Mouse (Mus musculus): ENCODE results near the gene Ndufa13. TPM values are rescaled to one million over a fixed set of nuclear protein-coding genes. Genes with fewer than 3 reads are reported as not detected.

Gene Ndufa13
- polyA plus RNA-seq, 1 experiment from 2014 or later = 177 TPM

Other genes starting within 250 kb of the Ndufa13 start
- gene Zfp964, start 248.1 kb downstream of the Ndufa13 start, polyA plus RNA-seq (2016; fragmentation: Nextera tagmentation; extraction: Ambion mirVana) = 2.3 and 2.8 TPM in 2 replicates
- gene Zfp869, start 191.8 kb downstream of the Ndufa13 start, polyA plus RNA-seq (2016; fragmentation: Nextera tagmentation; extraction: Ambion mirVana) = 28.0 and 34.2 TPM in 2 replicates
- 6.2 and 6.3 TPM in 2 replicates for gene Zfp963, start 152.6 kb downstream of the Ndufa13 start, polyA plus RNA-seq (2016; fragmentation: Nextera tagmentation; extraction: Ambion mirVana)
- 0.58 and 1.1 TPM in 2 replicates for gene Gm20422, start 127.7 kb downstream of the Ndufa13 start, polyA plus RNA-seq (2016; fragmentation: Nextera tagmentation; extraction: Ambion mirVana)
- 61.1 and 61.6 TPM in 2 replicates for gene Atp13a1, start 111.4 kb downstream of the Ndufa13 start, polyA plus RNA-seq (2016; fragmentation: Nextera tagmentation; extraction: Ambion mirVana)
- gene Zfp866, start 111.4 kb downstream of the Ndufa13 start, polyA plus RNA-seq (2016; fragmentation: Nextera tagmentation; extraction: Ambion mirVana) = 31.5 and 33.1 TPM in 2 replicates
- 10.4 and 16.5 TPM in 2 replicates for gene Gmip, start 93.9 kb downstream of the Ndufa13 start, polyA plus RNA-seq (2016; fragmentation: Nextera tagmentation; extraction: Ambion mirVana)
- 0.63 and 0.73 TPM in 2 replicates for gene Lpar2, start 80.1 kb downstream of the Ndufa13 start, polyA plus RNA-seq (2016; fragmentation: Nextera tagmentation; extraction: Ambion mirVana)
- gene Pbx4, start 70.1 kb downstream of the Ndufa13 start, polyA plus RNA-seq (2016; fragmentation: Nextera tagmentation; extraction: Ambion mirVana) = 39.8 and 49.9 TPM in 2 replicates
- 0.44 and 0.47 TPM in 2 replicates for gene Cilp2, start 14.9 kb downstream of the Ndufa13 start, polyA plus RNA-seq (2016; fragmentation: Nextera tagmentation; extraction: Ambion mirVana)
- gene Tssk6, start 374 bp downstream of the Ndufa13 start, polyA plus RNA-seq (2016; fragmentation: Nextera tagmentation; extraction: Ambion mirVana) = 4.7 and 4.8 TPM in 2 replicates
- 4.9 and 7.3 TPM in 2 replicates for gene Yjefn3, start 154 bp upstream of the Ndufa13 start, polyA plus RNA-seq (2016; fragmentation: Nextera tagmentation; extraction: Ambion mirVana)
- 46.9 and 50.3 TPM in 2 replicates for gene Gatad2a, start 93.8 kb upstream of the Ndufa13 start, polyA plus RNA-seq (2016; fragmentation: Nextera tagmentation; extraction: Ambion mirVana)
- 62.6 and 66.8 TPM in 2 replicates for gene Mau2, start 140.2 kb upstream of the Ndufa13 start, polyA plus RNA-seq (2016; fragmentation: Nextera tagmentation; extraction: Ambion mirVana)
- 51.3 and 54.2 TPM in 2 replicates for gene Sugp1, start 140.3 kb upstream of the Ndufa13 start, polyA plus RNA-seq (2016; fragmentation: Nextera tagmentation; extraction: Ambion mirVana)
- 0.56 and 0.88 TPM in 2 replicates for gene Tm6sf2, start 170.4 kb upstream of the Ndufa13 start, polyA plus RNA-seq (2016; fragmentation: Nextera tagmentation; extraction: Ambion mirVana)
- 0.12 and 0.20 TPM in 2 replicates for gene Hapln4, start 180.9 kb upstream of the Ndufa13 start, polyA plus RNA-seq (2016; fragmentation: Nextera tagmentation; extraction: Ambion mirVana)
- gene Ncan, start 218.3 kb upstream of the Ndufa13 start, polyA plus RNA-seq (2016; fragmentation: Nextera tagmentation; extraction: Ambion mirVana) = 20.2 and 67.1 TPM in 2 replicates
- gene Nr2c2ap, start 228.8 kb upstream of the Ndufa13 start, polyA plus RNA-seq (2016; fragmentation: Nextera tagmentation; extraction: Ambion mirVana) = 37.0 and 38.0 TPM in 2 replicates
- gene Rfxank, start 236.6 kb upstream of the Ndufa13 start, polyA plus RNA-seq (2016; fragmentation: Nextera tagmentation; extraction: Ambion mirVana) = 19.5 and 20.6 TPM in 2 replicates
- gene Borcs8, start 236.9 kb upstream of the Ndufa13 start, polyA plus RNA-seq (2016; fragmentation: Nextera tagmentation; extraction: Ambion mirVana) = 46.9 and 48.3 TPM in 2 replicates
- gene Mef2b, start 237.2 kb upstream of the Ndufa13 start, polyA plus RNA-seq (2016; fragmentation: Nextera tagmentation; extraction: Ambion mirVana) = 0.58 and 0.76 TPM in 2 replicates

All from hindbrain, embryonic 10.5 days (tissue).